Mouse (Mus musculus) erythroblast, embryonic 14.5 days (primary cell): ENCODE measurements around the gene Gdf1. TPM values are rescaled to one million over a fixed set of nuclear protein-coding genes. Genes with fewer than 3 reads are reported as not detected.

ENCODE experiments used
- H3K27me3 ChIP-seq: 2 replicates; pipeline ENCODE4 v1.6.1; 2012; ENCODE audit warnings: inconsistent platforms; ENCODE audit not compliant: control insufficient read depth
- H3K36me3 ChIP-seq: 2 replicates; pipeline ENCODE4 v1.6.1; 2012; ENCODE audit warnings: mild to moderate bottlenecking, inconsistent platforms; ENCODE audit not compliant: control insufficient read depth
- H3K4me1 ChIP-seq: 2 replicates; pipeline ENCODE4 v1.6.1; 2012; ENCODE audit warnings: inconsistent platforms; ENCODE audit not compliant: control insufficient read depth
- H3K4me3 ChIP-seq: replicated peaks from 2 replicates; pipeline ENCODE3; 2012; ENCODE audit warnings: moderate library complexity, mild to moderate bottlenecking, inconsistent platforms
- H3K9me3 ChIP-seq: 2 replicates; pipeline ENCODE4 v1.6.1; 2012; ENCODE audit warnings: low read length, inconsistent platforms, mixed read lengths; ENCODE audit not compliant: control insufficient read depth
- GATA1 ChIP-seq: IDR thresholded peaks from 2 replicates; pipeline ENCODE4 v1.6.1; 2012; ENCODE audit warnings: low read length, inconsistent platforms, mixed read lengths
- TAL1 ChIP-seq: IDR thresholded peaks from 3 replicates; pipeline ENCODE4 v1.6.1; 2012; ENCODE audit warnings: low read length, inconsistent platforms, mixed read lengths
- polyA plus RNA-seq: library from polyadenylated mRNA; stranded (reverse); fragments of >175 nt; gene quantifications from 2 replicates; pipeline ENCODE4 v1.2.3, GENCODE M21; 2012

The Gdf1 gene
- polyA plus RNA-seq, 1 experiment: 0.10 TPM

GRCm38 (mm10) chr8:70354004-70354403 is 24.4 kb downstream of the Gdf1 start:
- TF ChIP-seq GATA1: no peak
- no peak for TF ChIP-seq TAL1
- H3K27me3 ChIP-seq: no peaks in the 10 kb centered on the region
- H3K9me3 ChIP-seq: peaks cover 2% of the 10 kb centered on the region; the same call in 1 of the 2 replicates
- H3K4me3 ChIP-seq: peak overlapping the region; percentile 89
- peaks cover 32% of the 10 kb centered on the region for H3K36me3 ChIP-seq
- H3K4me1 ChIP-seq: peaks cover 86% of the 10 kb centered on the region

GRCm38 (mm10) chr8:70356111-70356510 is 26.5 kb downstream of the Gdf1 start:
- H3K4me3 ChIP-seq: peak overlapping the region; percentile 30
- peak; percentile 38; the same call in 2 of the 3 replicates for TF ChIP-seq TAL1
- 0 out of 2 replicates have a peak, but pooled peaks have one; percentile 26 for TF ChIP-seq GATA1
- H3K36me3 ChIP-seq: peaks cover 11% of the 10 kb centered on the region
- H3K4me1 ChIP-seq: peaks cover 70% of the 10 kb centered on the region
- peaks cover 3% of the 10 kb centered on the region; the same call in 1 of the 2 replicates for H3K27me3 ChIP-seq
- H3K9me3 ChIP-seq: peaks cover 6% of the 10 kb centered on the region

- Histone ChIP-seq H3K27me3 (peaks cover 9% of the 10 kb centered on the region), H3K4me1 (peaks cover 47% of the 10 kb centered on the region), H3K36me3 (no peaks in the 10 kb centered on the region; the same call in 1 of the 2 replicates), H3K4me3 (no peak overlapping the region), H3K9me3 (peaks cover 6% of the 10 kb centered on the region)
- TF ChIP-seq TAL1 (no peak), GATA1 (no peak)
These were observed 29.8 kb downstream of the Gdf1 start for GRCm38 (mm10) chr8:70359411-70359810.

GRCm38 (mm10) chr8:70360769-70361168 is 31.2 kb downstream of the Gdf1 start:
- Histone ChIP-seq H3K4me3 (no peak overlapping the region), H3K9me3 (peaks cover 6% of the 10 kb centered on the region), H3K27me3 (peaks cover 12% of the 10 kb centered on the region), H3K36me3 (no peaks in the 10 kb centered on the region; the same call in 1 of the 2 replicates), H3K4me1 (peaks cover 40% of the 10 kb centered on the region)
- TF ChIP-seq TAL1 (no peak), GATA1 (no peak)

GRCm38 (mm10) chr8:70361484-70362032 is 31.9 kb downstream of the Gdf1 start:
- peaks cover 12% of the 10 kb centered on the region for H3K27me3 ChIP-seq
- no peak for TF ChIP-seq TAL1
- no peak for TF ChIP-seq GATA1
- peaks cover 40% of the 10 kb centered on the region for H3K4me1 ChIP-seq
- peaks cover 6% of the 10 kb centered on the region for H3K9me3 ChIP-seq
- no peak overlapping the region for H3K4me3 ChIP-seq
- no peaks in the 10 kb centered on the region; the same call in 1 of the 2 replicates for H3K36me3 ChIP-seq

GRCm38 (mm10) chr8:70364066-70364465 is 34.4 kb downstream of the Gdf1 start:
- no peak overlapping the region for H3K4me3 ChIP-seq

GRCm38 (mm10) chr8:70366588-70366987 is 37.0 kb downstream of the Gdf1 start:
- H3K9me3 ChIP-seq: no peaks in the 10 kb centered on the region
- no peaks in the 10 kb centered on the region for H3K36me3 ChIP-seq
- peaks cover 22% of the 10 kb centered on the region for H3K4me1 ChIP-seq
- peaks cover 28% of the 10 kb centered on the region for H3K27me3 ChIP-seq
- no peak overlapping the region for H3K4me3 ChIP-seq
- no peak for TF ChIP-seq GATA1
- no peak for TF ChIP-seq TAL1

More at GRCm38 (mm10) chr8:70364066-70364465, 34.4 kb downstream of the Gdf1 start:
- H3K36me3 ChIP-seq: no peaks in the 10 kb centered on the region
- TF ChIP-seq TAL1 (no peak), GATA1 (no peak)
- H3K27me3 ChIP-seq: peaks cover 15% of the 10 kb centered on the region
- peaks cover 21% of the 10 kb centered on the region for H3K4me1 ChIP-seq
- H3K9me3 ChIP-seq: peaks cover 4% of the 10 kb centered on the region

GRCm38 (mm10) chr8:70370476-70370875 is 40.9 kb downstream of the Gdf1 start:
- no peak for TF ChIP-seq GATA1
- TF ChIP-seq TAL1: no peak
- Histone ChIP-seq H3K4me1 (peaks cover 39% of the 10 kb centered on the region), H3K36me3 (no peaks in the 10 kb centered on the region), H3K4me3 (no peak overlapping the region), H3K9me3 (peaks cover 23% of the 10 kb centered on the region), H3K27me3 (peaks cover 59% of the 10 kb centered on the region)

- TF ChIP-seq TAL1: no peak
- TF ChIP-seq GATA1: no peak
- Histone ChIP-seq H3K36me3 (no peaks in the 10 kb centered on the region), H3K9me3 (peaks cover 34% of the 10 kb centered on the region), H3K4me1 (peaks cover 39% of the 10 kb centered on the region), H3K27me3 (peaks cover 74% of the 10 kb centered on the region), H3K4me3 (no peak overlapping the region)
These were observed 42.3 kb downstream of the Gdf1 start for GRCm38 (mm10) chr8:70371951-70372350.
